Mouse (Mus musculus) left cerebral cortex, postnatal 36 days (tissue): ENCODE measurements at regions not wholly inside any gene's neighbourhood (a gene's known extent, or its start where the extent isn't known, plus 50 kb on each side); places are given as distances from the start of the nearest gene placed in this dataset.

ENCODE experiments used
- DNase-seq, 2 experiments: peaks; one replicate each; pipeline ENCODE4 v3.0.0; 2021 to 2022; ENCODE audit warnings: low spot score in 2 of 2, mixed read lengths in 1 of 2
- intact Hi-C: fragments of 180-260 bp; cut with DNase I; formaldehyde crosslinking; loops from one replicate; pipeline ENCODE4 v1.15.1; 2025

DNA sequence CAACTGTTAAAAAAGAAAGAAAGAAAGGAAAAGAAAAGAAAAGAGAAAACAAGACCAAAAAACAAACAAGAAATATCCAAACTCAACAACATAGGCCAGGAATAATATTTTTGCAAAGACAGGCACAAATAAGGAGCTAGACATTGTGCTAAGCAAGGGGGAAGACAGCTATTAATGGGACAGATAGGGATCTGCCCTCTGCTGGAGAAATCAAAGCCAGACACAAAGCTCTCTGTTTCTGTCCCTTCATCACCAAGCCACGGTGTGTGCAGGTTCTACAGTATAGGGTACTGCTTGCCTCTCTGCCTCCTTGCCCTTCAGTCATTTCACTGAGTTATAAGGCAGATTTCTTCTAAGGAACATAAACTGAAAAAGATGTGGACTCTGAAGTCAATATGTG lies 57.8 kb upstream of the Chchd3 start:
- no peak for DNase-seq
- intact Hi-C loops: no loop called here

GRCm38 (mm10) chr6:33120581-33120980 lies 60.5 kb upstream of the Chchd3 start:
- peak; percentile 12 to 14 for DNase-seq
- intact Hi-C loops: no loop called here

GRCm38 (mm10) chr6:33126574-33126973 lies 66.5 kb upstream of the Chchd3 start:
- intact Hi-C loops: no loop called here
- peak; percentile 30 to 53 for DNase-seq

- intact Hi-C loops: no loop called here
Measured at GRCm38 (mm10) chr6:33136906-33137305, 76.8 kb upstream of the Chchd3 start.

DNA sequence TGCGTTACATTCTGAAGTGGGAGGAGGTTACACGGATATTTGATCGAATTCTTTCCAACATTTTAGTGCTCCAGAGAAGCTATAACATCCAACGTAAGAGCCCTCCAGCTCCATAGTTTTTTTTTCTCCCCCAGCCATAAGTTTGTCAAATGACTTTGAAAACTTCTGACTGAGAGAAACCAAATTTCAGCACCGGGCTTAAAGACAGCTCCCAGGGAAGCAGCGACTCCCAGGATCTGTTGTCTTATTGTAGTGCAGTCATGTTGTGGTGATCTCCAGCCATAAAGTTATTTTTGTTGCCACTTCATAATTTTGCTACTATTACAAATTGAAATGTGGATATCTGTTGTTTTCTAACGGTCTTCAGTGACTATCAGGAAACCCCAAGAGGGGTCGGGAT lies 77.8 kb upstream of the Chchd3 start:
- no peak for DNase-seq
- intact Hi-C loops: no loop called here

More at GRCm38 (mm10) chr6:33136906-33137305, 76.8 kb upstream of the Chchd3 start:
- no peak for DNase-seq

DNA sequence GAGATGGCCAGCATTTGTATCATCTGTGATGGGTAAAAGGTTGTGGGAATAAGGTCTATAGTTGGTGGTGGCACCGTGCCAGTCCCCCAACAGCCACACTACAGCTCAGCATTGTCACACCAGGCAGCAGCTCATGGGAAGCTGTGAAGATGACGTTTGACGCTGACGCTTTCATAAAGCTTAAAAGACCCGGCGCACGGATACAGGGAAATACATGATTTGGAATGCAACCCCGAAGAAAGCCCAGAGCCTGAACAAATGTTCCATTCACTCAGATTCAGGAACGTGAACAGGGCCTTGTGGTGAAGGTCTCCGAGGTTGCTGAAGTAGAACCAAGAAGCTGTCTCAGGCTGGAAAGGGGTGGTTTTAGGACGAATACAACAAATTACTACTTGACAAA lies 82.4 kb upstream of the Exoc4 start:
- DNase-seq: no peak
- intact Hi-C loops: no loop called here

DNA sequence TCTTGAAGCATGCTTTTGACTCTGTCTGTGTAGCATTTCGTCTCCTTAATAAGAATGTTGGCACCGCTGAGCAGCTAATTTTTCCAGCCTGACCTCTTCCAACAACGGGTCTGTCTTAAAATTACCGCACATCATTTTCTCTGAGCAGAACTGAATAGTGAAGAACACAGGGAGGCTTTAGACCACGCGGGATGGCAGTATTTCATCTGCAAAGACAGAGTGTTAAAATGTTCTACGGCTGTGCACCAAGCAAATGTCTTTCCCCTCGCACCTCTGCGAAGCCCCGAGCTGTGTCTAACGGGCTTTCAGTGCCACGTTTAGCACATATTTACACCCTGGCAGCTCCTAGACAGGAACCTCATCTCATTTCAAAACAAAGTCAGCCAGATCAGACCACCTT lies 75.3 kb upstream of the Exoc4 start:
- no peak for DNase-seq
- intact Hi-C loops: no loop called here

DNA sequence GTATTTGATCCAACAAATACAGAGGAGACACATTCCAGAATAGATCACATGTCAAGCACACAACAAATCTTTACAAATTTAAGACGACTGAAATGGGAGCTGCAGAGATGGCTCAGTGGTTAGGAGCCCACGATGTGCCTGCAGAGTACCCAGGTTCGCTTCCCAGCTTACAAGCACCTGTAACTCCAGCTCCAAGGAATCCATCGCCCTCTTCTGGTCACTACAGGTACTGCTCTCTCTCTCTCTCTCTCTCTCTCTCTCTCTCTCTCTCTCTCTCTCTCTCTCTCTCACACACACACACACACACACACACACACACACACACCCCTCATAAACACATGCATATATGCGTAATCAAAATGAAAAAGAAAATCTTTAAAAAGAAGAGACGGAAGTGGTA lies 74.3 kb upstream of the Exoc4 start:
- DNase-seq: no peak
- intact Hi-C loops: no loop called here

GRCm38 (mm10) chr6:33189521-33190246 lies 59.2 kb upstream of the Exoc4 start:
- intact Hi-C loops: no loop called here
- DNase-seq: no peak

- no peak for DNase-seq
- intact Hi-C loops: no loop called here
Measured at GRCm38 (mm10) chr6:33193823-33194222, 55.1 kb upstream of the Exoc4 start.
